Mouse (Mus musculus) limb, embryonic 12.5 days (tissue): ENCODE data around the gene Arhgap23. TPM values are rescaled to one million over a fixed set of nuclear protein-coding genes. Genes with fewer than 3 reads are reported as not detected.

Experiments used
- ATAC-seq: fragments of 200-750 bp; cut with Nextera tagmentation; 2 replicates; pipeline ENCODE4 v1.8.0; 2017; ENCODE audit warnings: low read depth, moderate TSS enrichment; ENCODE audit not compliant: insufficient number of reproducible peaks, insufficient read depth, low FRiP score, low TSS enrichment
- H3K27ac ChIP-seq: fragments of 300-500 bp; sonication (generic); 2 replicates; pipeline ENCODE4 v1.5.1; 2016; ENCODE audit warnings: mild to moderate bottlenecking, moderate library complexity
- H3K27me3 ChIP-seq: fragments of 300-500 bp; sonication (generic); 2 replicates; pipeline ENCODE4 v1.6.1; 2016; ENCODE audit warnings: mild to moderate bottlenecking, moderate library complexity
- H3K36me3 ChIP-seq: fragments of 300-500 bp; sonication (generic); 2 replicates; pipeline ENCODE4 v1.6.1; 2016; ENCODE audit warnings: mild to moderate bottlenecking, moderate library complexity
- H3K4me1 ChIP-seq: fragments of 300-500 bp; sonication (generic); replicated peaks from 2 replicates; pipeline ENCODE4 v1.6.1; 2016
- H3K4me2 ChIP-seq: fragments of 300-500 bp; sonication (generic); 2 replicates; pipeline ENCODE4 v1.6.1; 2016; ENCODE audit warnings: mild to moderate bottlenecking, moderate library complexity
- H3K4me3 ChIP-seq: fragments of 300-500 bp; sonication (generic); replicated peaks from 2 replicates; pipeline ENCODE4 v1.5.1; 2016; ENCODE audit warnings: mild to moderate bottlenecking
- H3K9ac ChIP-seq: fragments of 300-500 bp; sonication (generic); replicated peaks from 2 replicates; pipeline ENCODE4 v1.6.1; 2016; ENCODE audit warnings: mild to moderate bottlenecking, moderate library complexity
- H3K9me3 ChIP-seq: fragments of 300-500 bp; sonication (generic); 2 replicates; pipeline ENCODE4 v1.6.1; 2016; ENCODE audit warnings: mild to moderate bottlenecking, moderate library complexity
- WGBS: fragments of 180-500 bp; shearing (Covaris S2); methylation state at CpG from one replicate; pipeline ENCODE4 v1.1.7; 2016; 5-methylcytosine and 5-hydroxymethylcytosine counted together
- polyA plus RNA-seq: library from polyadenylated mRNA; unstranded; fragments of >200 nt; fragmentation: Nextera tagmentation; extraction: Ambion mirVana; gene quantifications from 2 replicates; pipeline ENCODE4 v1.2.1, GENCODE M21; 2016

Arhgap23 gene
- polyA plus RNA-seq, 1 experiment from 2014 or later: 7.4 TPM

DNA sequence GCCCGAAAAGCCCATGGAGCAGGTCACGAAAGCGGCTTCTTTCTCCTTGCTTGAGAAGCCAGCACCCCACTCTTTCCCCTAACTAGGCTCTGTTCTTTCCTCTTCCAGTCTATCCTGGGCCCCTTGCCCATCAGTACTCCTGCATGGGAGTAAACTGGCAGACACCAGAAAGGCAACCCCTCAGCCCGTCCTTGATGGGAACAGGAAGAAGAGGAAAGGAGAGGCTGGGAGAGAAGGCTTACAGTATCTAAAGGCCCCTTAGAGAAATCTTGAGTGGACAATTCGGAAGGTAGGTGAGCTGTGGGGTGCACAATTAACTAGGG, 119.9 kb downstream of the Arhgap23 start:
- 21% methylated on average over 5 of the region's 5 CpGs for WGBS

DNA sequence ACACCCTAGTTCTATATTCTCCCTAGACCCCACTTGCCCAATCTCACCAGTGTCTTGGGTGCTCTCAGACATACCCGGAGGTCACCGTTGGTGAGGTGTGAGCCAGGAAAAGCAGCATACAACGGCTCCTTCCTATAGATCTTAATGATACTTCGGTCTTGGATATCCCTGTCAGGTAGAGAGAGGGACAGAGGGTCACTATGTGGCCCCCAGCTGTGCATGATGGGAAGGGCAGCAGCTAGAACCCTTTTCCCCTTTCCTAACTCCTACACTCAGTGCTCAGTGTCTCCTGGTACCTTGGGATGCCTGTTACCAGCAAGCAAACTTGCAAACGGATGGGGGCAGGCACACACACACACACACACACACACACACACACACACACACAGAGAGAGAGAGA, 120.3 kb downstream of the Arhgap23 start:
- Histone ChIP-seq H3K27ac (no peak overlapping the region), H3K9me3 (no peaks in the 10 kb centered on the region), H3K27me3 (peaks cover 96% of the 10 kb centered on the region), H3K36me3 (no peaks in the 10 kb centered on the region), H3K4me2 (no peak overlapping the region), H3K4me1 (peaks cover 40% of the 10 kb centered on the region), H3K9ac (no peak overlapping the region), H3K4me3 (no peak overlapping the region)
- whole genome bisulfite sequencing: 54% methylated on average over 5 of the region's 5 CpGs
- no peak for ATAC-seq

More for the DNA sequence above, 119.9 kb downstream of the Arhgap23 start:
- no peak for ATAC-seq
- Histone ChIP-seq H3K4me3 (peak overlapping the region; percentile 36; the same call in 1 of the 2 replicates), H3K9me3 (no peaks in the 10 kb centered on the region), H3K4me1 (peaks cover 38% of the 10 kb centered on the region), H3K27me3 (peaks cover 93% of the 10 kb centered on the region), H3K4me2 (peak overlapping the region; percentile 50), H3K27ac (no peak overlapping the region), H3K36me3 (no peaks in the 10 kb centered on the region), H3K9ac (peak overlapping the region; percentile 40; the same call in 1 of the 2 replicates)

DNA sequence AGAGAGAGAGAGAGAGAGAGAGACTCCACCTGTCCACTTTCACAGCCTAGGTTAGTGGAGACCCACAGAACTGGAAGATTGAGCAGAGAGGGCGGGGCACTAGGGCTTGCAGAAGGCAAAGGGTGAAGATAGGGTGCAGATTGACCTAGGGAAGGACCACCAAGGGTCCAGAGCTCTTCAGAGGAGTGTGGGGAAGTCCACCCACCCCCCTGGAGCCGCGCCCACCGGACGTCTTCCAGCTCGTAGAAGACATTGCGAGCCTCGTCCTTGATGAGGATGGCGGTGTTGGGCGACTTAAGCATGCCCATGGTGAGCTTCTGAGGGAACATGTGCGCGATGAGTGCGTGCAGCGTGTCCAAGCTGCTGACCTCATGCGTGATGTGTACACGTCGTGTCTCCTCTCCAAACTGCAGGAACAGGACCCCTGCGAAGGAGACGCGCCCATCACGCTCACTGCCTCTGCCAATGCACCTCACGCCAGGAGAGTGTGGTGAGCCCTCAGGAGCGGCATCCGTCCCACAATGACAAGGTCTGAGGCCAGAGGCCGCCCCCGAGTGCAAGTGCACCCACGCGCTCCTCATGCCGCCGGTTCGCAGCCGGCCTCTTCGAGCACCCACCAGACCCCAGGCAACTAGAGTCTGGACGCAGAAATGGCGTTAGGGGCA, 120.9 kb downstream of the Arhgap23 start:
- peaks cover 45% of the 10 kb centered on the region for H3K4me1 ChIP-seq
- H3K27ac ChIP-seq: no peak overlapping the region
- H3K9me3 ChIP-seq: no peaks in the 10 kb centered on the region
- peak overlapping the region; percentile 80 for H3K4me2 ChIP-seq
- H3K27me3 ChIP-seq: peaks cover 95% of the 10 kb centered on the region
- no peaks in the 10 kb centered on the region for H3K36me3 ChIP-seq
- no peak for ATAC-seq
- H3K4me3 ChIP-seq: peak overlapping the region; percentile 45
- H3K9ac ChIP-seq: 0 out of 2 replicates have a peak overlapping the region, but pooled peaks have one; percentile 47
- WGBS: 8% methylated on average over 35 of the region's 35 CpGs

DNA sequence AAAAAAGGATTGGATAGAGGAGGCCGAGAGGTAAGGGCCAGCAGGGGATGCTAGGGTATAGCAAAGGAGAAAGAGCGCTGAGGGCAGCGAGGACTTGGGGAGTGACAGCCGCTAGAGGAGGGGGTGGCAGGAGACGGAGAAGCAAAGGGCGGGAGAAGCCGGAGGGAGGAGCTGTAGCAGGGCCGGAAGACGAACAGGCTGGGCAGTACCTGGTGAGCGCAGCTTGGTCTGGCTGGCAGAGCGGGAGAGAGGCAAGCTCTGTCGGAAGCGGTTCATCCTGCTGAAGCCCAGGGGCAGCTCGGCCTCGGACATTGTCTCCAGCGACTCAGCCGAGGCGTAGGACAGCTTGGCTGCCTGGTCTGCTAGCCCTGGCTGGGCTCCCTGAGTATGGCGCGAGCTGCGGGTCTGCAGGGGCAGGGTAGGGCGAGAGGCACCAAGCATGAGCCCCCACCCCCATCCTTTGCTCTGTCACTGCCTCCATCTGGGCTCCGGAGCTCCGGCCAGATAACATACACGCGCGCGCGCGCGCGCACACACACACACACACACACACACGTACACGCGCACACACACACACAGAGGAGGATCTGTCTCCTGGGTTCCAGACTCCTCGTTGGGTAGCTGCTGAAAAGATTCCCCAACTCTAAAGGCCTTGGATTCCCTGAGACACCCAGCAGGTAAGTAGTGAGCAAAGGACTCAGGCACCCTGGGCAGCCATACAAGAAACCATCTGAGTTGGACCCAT, 121.7 kb downstream of the Arhgap23 start:
- Histone ChIP-seq H3K36me3 (no peaks in the 10 kb centered on the region), H3K4me2 (peak overlapping the region; percentile 80), H3K4me3 (peak overlapping the region; percentile 45), H3K9ac (peak overlapping the region; percentile 47), H3K9me3 (no peaks in the 10 kb centered on the region), H3K27ac (no peak overlapping the region), H3K4me1 (peaks cover 45% of the 10 kb centered on the region), H3K27me3 (peaks cover 95% of the 10 kb centered on the region)
- WGBS: under 1% methylated on average over 35 of the region's 36 CpGs
- peak; percentile 22; the same call in 1 of the 2 replicates for ATAC-seq

DNA sequence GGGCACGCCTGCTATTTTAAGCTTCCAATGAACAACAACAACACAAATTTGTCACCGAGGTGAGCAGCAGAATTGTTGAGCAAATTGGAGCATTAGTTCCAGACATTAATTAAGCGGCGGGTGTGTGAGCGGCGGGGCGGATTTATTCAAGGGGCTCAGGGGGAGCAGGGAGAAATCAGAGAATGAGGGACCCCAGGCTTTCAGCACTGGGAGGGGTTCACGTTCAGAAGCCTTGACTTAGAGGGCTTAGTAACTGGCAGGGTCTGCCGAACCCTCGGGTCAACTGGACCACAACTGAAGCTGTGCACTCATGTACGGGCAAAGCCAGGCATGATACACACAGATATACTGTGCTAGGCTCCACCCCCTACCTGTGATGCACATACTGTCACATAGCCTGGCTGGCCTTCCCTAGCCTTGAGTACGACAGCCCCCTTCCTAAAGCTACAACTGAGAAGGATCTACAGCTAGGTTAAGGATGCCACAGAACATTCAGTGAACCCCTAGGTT, 122.3 kb downstream of the Arhgap23 start:
- WGBS: 30% methylated on average over 12 of the region's 12 CpGs
- H3K4me3 ChIP-seq: peak overlapping the region; percentile 45

DNA sequence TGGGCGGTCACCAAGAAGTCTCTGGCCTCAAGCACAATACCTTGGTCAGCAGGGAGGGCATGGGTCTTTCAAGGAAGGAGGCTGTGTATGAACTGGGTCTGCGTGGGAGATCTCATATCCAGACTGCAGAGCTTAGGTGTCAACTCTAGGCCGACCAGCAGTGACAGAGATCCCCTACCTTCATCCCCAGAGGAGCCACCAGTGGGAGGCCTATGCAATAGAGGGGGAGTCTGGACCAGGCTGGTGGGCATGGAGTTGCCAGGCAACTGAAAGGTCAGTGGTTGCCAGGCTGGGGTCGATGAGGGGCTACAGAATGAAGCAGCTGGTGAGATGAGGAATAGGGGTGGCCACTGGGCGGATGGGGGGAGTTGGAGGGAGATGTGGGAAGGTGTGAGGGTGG, 124.3 kb downstream of the Arhgap23 start:
- Histone ChIP-seq H3K27ac (no peak overlapping the region), H3K4me3 (no peak overlapping the region), H3K9ac (no peak overlapping the region), H3K36me3 (no peaks in the 10 kb centered on the region), H3K27me3 (peaks cover 95% of the 10 kb centered on the region), H3K4me1 (peaks cover 33% of the 10 kb centered on the region), H3K4me2 (no peak overlapping the region), H3K9me3 (no peaks in the 10 kb centered on the region)
- 67% methylated on average over 5 of the region's 5 CpGs for WGBS
- no peak for ATAC-seq

More for the DNA sequence above, 122.3 kb downstream of the Arhgap23 start:
- Histone ChIP-seq H3K9me3 (no peaks in the 10 kb centered on the region), H3K9ac (no peak overlapping the region), H3K27ac (no peak overlapping the region), H3K36me3 (no peaks in the 10 kb centered on the region), H3K4me2 (peak overlapping the region; percentile 80), H3K27me3 (peaks cover 95% of the 10 kb centered on the region), H3K4me1 (peaks cover 42% of the 10 kb centered on the region)
- no peak for ATAC-seq

DNA sequence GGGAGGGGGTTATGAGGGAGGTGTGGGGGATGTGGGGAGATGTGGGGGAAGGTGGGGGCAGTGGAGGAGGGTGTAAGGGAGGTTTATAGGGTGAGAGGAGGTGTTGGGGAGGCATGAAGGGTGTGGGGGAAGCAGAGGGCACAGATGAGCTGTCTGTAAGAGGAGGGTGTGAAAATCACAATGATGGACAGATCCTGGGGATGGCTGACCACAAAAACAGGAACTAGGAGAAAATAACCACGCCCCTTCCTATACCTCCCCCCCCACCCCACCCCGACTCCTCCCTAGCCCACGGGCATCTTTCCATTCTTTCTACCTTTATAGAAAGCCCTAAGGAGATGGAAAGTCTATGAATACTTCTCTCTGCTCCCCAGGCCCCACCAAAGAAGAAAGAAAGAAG, 124.8 kb downstream of the Arhgap23 start:
- WGBS: 66% methylated on average over 3 of the region's 3 CpGs
- H3K27ac ChIP-seq: no peak overlapping the region
- H3K27me3 ChIP-seq: peaks cover 95% of the 10 kb centered on the region
- no peak overlapping the region for H3K9ac ChIP-seq
- H3K4me2 ChIP-seq: no peak overlapping the region
- no peak for ATAC-seq
- no peaks in the 10 kb centered on the region for H3K36me3 ChIP-seq
- H3K9me3 ChIP-seq: no peaks in the 10 kb centered on the region
- peaks cover 28% of the 10 kb centered on the region for H3K4me1 ChIP-seq
- H3K4me3 ChIP-seq: no peak overlapping the region

DNA sequence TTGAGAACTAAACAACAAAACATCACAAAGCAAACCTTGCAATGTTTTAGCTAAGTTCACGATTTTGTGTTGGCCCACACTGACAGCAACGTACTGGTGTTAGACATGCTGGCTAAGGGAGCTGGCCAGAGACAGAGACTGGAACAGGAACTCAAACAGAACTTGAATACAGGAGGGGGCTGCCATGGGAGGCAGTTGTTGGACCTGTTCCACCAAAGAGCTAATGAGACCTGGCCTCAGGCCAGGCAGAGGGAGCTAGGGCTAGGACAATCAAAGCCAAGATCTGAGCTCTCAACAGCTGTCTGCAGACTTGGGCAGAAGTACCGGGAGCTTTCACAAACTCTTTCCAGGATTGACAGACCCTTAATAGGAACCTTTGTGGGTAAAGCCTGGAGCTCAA, 125.3 kb downstream of the Arhgap23 start:
- ATAC-seq: no peak

DNA sequence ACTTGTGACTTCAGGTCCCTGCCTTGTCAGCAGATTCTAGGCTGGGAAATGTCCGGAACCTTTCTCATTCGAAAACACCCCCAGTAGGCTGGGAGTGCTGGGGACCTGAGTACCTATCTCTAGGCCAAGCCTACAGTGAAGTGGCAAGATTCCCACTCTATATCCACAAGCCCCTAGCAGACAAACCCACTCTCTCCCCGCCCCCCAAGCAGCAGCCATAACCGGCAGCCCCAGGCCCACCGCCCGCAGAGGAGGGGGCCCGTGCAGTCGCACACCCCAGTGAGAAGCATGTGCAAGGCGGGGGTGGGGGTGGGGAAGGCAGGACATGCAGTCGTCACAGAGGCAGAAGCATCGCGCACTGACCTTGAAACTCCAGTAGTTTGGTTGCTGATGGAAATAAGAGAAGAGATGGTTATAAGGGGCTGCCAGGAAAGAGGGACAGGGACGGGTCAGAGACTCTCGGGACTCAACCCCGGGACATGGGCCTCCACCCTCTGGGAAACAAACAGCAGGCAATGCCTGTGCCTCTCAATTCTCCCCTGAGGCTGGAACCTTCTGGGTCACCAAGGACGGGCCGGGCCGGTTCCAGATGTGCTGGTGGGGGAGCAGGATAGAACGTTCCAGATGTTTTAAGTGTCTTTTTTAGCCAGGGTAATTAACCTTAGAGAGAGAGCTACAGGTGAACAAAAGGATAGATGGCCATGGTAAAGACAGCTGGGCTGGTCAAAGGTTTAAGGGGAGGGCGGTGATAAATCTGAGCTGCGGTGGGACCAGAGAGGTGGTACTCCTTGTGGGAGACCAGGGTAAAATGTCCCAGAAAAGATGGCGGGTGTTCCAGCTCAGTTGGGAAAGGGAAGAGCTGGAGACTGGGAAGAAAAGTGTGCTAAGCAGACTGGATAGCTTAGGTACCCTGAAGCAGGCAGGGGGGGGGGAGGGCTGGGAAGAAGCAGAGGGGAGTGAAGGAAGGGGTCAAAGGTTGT, 127.1 kb downstream of the Arhgap23 start:
- Histone ChIP-seq H3K4me3 (no peak overlapping the region), H3K9ac (no peak overlapping the region), H3K27ac (no peak overlapping the region), H3K4me1 (peaks cover 29% of the 10 kb centered on the region), H3K27me3 (peaks cover 95% of the 10 kb centered on the region), H3K9me3 (no peaks in the 10 kb centered on the region), H3K36me3 (no peaks in the 10 kb centered on the region), H3K4me2 (no peak overlapping the region)
- 72% methylated on average over 22 of the region's 22 CpGs for WGBS
- no peak for ATAC-seq

More for the DNA sequence above, 125.3 kb downstream of the Arhgap23 start:
- H3K4me3 ChIP-seq: no peak overlapping the region
- no peaks in the 10 kb centered on the region for H3K36me3 ChIP-seq
- no peaks in the 10 kb centered on the region for H3K9me3 ChIP-seq
- no peak overlapping the region for H3K9ac ChIP-seq
- no peak overlapping the region for H3K4me2 ChIP-seq
- H3K4me1 ChIP-seq: peaks cover 28% of the 10 kb centered on the region
- H3K27ac ChIP-seq: no peak overlapping the region
- 56% methylated on average over 3 of the region's 3 CpGs for WGBS
- peaks cover 95% of the 10 kb centered on the region for H3K27me3 ChIP-seq

DNA sequence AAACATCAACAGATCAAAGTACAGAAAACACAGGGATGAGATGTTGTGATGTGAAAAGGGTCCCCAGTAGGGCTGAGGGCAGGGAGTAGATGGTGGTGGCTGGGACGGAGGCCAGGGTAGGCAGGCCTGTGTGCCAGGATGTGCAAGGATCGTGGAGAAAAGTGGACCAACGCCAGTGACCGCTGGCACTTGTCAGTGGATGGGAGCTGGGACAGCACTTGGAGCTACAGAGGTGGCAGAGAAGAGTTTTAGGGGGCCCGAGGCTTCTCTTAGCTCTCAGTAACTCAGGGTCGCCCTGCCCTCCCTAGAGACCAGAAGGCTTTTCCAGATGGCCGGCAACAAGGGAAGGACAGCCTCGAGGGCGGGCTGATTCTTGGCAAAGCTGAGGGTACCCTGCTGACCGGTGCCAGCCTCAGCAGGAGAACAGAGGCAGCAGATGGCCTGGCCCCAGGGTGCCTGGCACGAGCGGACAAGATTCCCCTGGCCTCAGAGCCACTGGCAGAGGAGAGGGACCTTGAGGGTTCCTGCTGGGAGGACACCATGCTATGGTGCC, 127.9 kb downstream of the Arhgap23 start:
- Histone ChIP-seq H3K4me3 (no peak overlapping the region), H3K9me3 (no peaks in the 10 kb centered on the region), H3K27me3 (peaks cover 95% of the 10 kb centered on the region), H3K27ac (no peak overlapping the region), H3K4me1 (peaks cover 27% of the 10 kb centered on the region), H3K4me2 (no peak overlapping the region), H3K36me3 (no peaks in the 10 kb centered on the region), H3K9ac (no peak overlapping the region)
- no peak for ATAC-seq
- 63% methylated on average over 12 of the region's 12 CpGs for WGBS
